Mouse (Mus musculus): ENCODE results near the gene Galnt17. TPM values are rescaled to one million over a fixed set of nuclear protein-coding genes. Genes with fewer than 3 reads are reported as not detected.

Gene Galnt17
- polyA plus RNA-seq, 1 experiment from 2014 or later, result 4.6 TPM

DNA sequence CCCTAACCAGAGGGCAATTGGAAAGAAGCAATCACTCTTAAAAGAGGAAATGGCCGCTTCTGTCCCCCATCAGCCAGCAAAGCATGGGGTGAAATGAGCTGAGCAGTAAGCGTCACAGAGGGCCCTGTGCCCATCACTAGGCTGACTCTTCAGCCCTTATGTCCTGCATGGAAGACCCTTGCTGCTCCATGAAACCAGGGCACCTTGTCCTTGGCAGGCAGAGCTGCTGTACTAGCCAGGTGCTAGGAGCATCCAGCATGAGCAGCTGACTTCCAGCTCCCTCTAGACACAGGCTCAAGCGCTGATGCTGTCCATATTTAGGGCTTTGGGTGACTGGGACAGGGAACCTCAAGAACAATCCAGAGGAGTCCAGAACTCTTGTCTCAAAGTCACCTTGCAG is 432.9 kb downstream of the Galnt17 start:
- Histone ChIP-seq H3K4me1 (no peaks in the 10 kb centered on the region), H3K4me2 (replicated peaks) (no peak overlapping the region), H3K9me3 (replicated peaks) (0 out of 2 replicates have a peak, but pooled peaks cover 11% of the 10 kb centered on the region), H3K27ac (no peak overlapping the region), H3K4me3 (no peak overlapping the region), H3K27me3 (peaks cover 4% of the 10 kb centered on the region; the same call in 1 of the 2 replicates), H3K36me3 (no peaks in the 10 kb centered on the region), H3K9ac (no peak overlapping the region)
- WGBS, result 88% methylated on average over 3 of the region's 3 CpGs
- ATAC-seq (ENCODE audit: low FRiP score), result no peak

GRCm38 (mm10) chr5:130871086-130871485 is 437.2 kb downstream of the Galnt17 start:
- no peaks in the 10 kb centered on the region for H3K4me1 ChIP-seq
- no peak overlapping the region for H3K27ac ChIP-seq
- peaks cover 5% of the 10 kb centered on the region; the same call in 1 of the 2 replicates for H3K9me3 ChIP-seq (replicated peaks)
- no peak overlapping the region for H3K4me2 ChIP-seq (replicated peaks)
- no peak overlapping the region for H3K9ac ChIP-seq
- ATAC-seq (ENCODE audit: low FRiP score), result no peak
- WGBS, result 60% methylated on average over 8 of the region's 8 CpGs
- H3K36me3 ChIP-seq, result no peaks in the 10 kb centered on the region
- no peak overlapping the region for H3K4me3 ChIP-seq
- H3K27me3 ChIP-seq, result no peaks in the 10 kb centered on the region

- no peak overlapping the region for H3K9ac ChIP-seq
- no peak for ATAC-seq (ENCODE audit: low FRiP score)
- H3K27me3 ChIP-seq, result no peaks in the 10 kb centered on the region
- peaks cover 5% of the 10 kb centered on the region; the same call in 1 of the 2 replicates for H3K9me3 ChIP-seq (replicated peaks)
- no peak overlapping the region for H3K4me2 ChIP-seq (replicated peaks)
- no peak overlapping the region for H3K27ac ChIP-seq
- WGBS, result 73% methylated on average over 1 of the region's 1 CpGs
- no peaks in the 10 kb centered on the region for H3K36me3 ChIP-seq
- no peaks in the 10 kb centered on the region for H3K4me1 ChIP-seq
- H3K4me3 ChIP-seq, result no peak overlapping the region
Observed at GRCm38 (mm10) chr5:130869869-130870268, 438.4 kb downstream of the Galnt17 start.

GRCm38 (mm10) chr5:130862302-130862701 is 446.0 kb downstream of the Galnt17 start:
- Histone ChIP-seq H3K4me1 (no peaks in the 10 kb centered on the region), H3K36me3 (no peaks in the 10 kb centered on the region), H3K9ac (no peak overlapping the region), H3K27me3 (no peaks in the 10 kb centered on the region), H3K4me2 (replicated peaks) (no peak overlapping the region), H3K9me3 (replicated peaks) (no peaks in the 10 kb centered on the region), H3K27ac (no peak overlapping the region), H3K4me3 (no peak overlapping the region)
- WGBS, result 62% methylated on average over 5 of the region's 5 CpGs
- ATAC-seq (ENCODE audit: low FRiP score), result no peak

DNA sequence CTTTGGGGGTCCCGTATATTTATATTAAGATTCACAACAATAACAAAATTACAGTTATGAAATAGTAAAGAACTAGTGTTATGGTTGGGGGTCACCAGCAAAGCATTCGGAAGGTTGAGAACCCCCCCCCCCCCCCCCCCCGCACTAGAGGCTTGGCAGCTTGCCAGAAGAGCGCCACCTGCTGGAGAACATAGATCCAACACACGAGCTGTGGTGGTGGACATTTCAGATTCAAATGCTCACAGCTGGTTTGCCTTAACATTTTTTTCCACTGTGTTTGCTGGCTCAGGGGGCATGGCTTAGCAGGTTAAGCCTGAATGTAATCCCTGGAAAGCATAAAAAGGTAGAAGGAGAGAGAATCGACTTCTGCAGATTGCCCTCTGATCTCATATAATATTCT is 448.6 kb downstream of the Galnt17 start:
- H3K9me3 ChIP-seq (replicated peaks), result no peaks in the 10 kb centered on the region
- no peak for ATAC-seq (ENCODE audit: low FRiP score)
- no peak overlapping the region for H3K27ac ChIP-seq
- H3K4me2 ChIP-seq (replicated peaks), result no peak overlapping the region
- H3K4me3 ChIP-seq, result no peak overlapping the region
- no peaks in the 10 kb centered on the region for H3K4me1 ChIP-seq
- WGBS, result 40% methylated on average over 6 of the region's 6 CpGs
- H3K36me3 ChIP-seq, result no peaks in the 10 kb centered on the region
- H3K27me3 ChIP-seq, result no peaks in the 10 kb centered on the region
- H3K9ac ChIP-seq, result no peak overlapping the region

DNA sequence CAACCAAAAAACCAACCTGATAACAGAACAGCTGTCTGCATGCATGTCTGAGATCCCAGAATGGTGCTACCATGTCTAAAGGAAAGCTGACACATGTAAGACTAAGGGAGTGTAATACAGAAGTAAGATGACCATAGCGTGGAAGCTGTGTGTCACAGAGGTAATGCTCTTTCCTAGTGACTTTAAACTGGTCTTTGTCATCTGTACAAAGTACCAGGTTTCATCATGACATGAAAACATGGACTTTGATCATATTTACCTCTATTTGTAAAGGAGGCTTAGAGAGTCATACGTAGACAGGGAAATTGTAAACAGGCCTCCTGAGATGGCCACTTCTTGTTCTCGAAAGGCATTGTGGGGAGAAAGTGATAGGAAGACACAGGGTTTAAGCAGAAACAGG is 449.6 kb downstream of the Galnt17 start:
- no peaks in the 10 kb centered on the region for H3K9me3 ChIP-seq (replicated peaks)
- H3K27me3 ChIP-seq, result no peaks in the 10 kb centered on the region
- 82% methylated on average over 3 of the region's 3 CpGs for WGBS
- no peak overlapping the region for H3K9ac ChIP-seq
- no peaks in the 10 kb centered on the region for H3K4me1 ChIP-seq
- ATAC-seq (ENCODE audit: low FRiP score), result no peak
- no peak overlapping the region for H3K4me3 ChIP-seq
- H3K36me3 ChIP-seq, result no peaks in the 10 kb centered on the region
- no peak overlapping the region for H3K4me2 ChIP-seq (replicated peaks)
- no peak overlapping the region for H3K27ac ChIP-seq

- no peaks in the 10 kb centered on the region for H3K9me3 ChIP-seq (replicated peaks)
- no peak for ATAC-seq (ENCODE audit: low FRiP score)
- no peak overlapping the region for H3K4me3 ChIP-seq
- no peak overlapping the region for H3K4me2 ChIP-seq (replicated peaks)
- H3K9ac ChIP-seq, result no peak overlapping the region
- 27% methylated on average over 8 of the region's 8 CpGs for WGBS
- H3K4me1 ChIP-seq, result no peaks in the 10 kb centered on the region
- H3K27me3 ChIP-seq, result no peaks in the 10 kb centered on the region
- H3K27ac ChIP-seq, result no peak overlapping the region
- H3K36me3 ChIP-seq, result no peaks in the 10 kb centered on the region
Observed at GRCm38 (mm10) chr5:130858148-130858547, 450.1 kb downstream of the Galnt17 start.

DNA sequence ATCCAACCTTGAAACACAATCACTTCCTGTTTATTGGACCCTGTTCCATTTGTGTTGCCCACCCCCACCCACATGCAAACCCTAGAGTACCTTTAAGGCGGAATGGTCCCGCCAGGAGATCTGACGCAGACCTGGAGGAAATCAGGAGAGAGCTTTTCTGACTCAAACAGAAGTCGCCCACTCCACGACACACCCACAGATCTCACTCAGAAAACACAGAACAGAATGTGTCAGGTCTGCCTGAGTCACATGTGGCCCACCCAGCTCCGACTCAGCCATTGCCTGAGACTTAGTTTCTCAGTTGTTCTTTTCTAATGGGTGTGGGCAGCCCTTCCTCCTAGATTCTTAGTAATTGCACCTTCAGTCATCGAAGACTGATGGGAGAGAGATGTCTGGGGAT is 453.9 kb downstream of the Galnt17 start:
- Histone ChIP-seq H3K36me3 (no peaks in the 10 kb centered on the region), H3K4me2 (replicated peaks) (no peak overlapping the region), H3K9ac (no peak overlapping the region), H3K4me3 (no peak overlapping the region), H3K4me1 (peaks cover 12% of the 10 kb centered on the region), H3K9me3 (replicated peaks) (no peaks in the 10 kb centered on the region), H3K27me3 (no peaks in the 10 kb centered on the region), H3K27ac (no peak overlapping the region)
- 87% methylated on average over 7 of the region's 7 CpGs for WGBS
- no peak for ATAC-seq (ENCODE audit: low FRiP score)

DNA sequence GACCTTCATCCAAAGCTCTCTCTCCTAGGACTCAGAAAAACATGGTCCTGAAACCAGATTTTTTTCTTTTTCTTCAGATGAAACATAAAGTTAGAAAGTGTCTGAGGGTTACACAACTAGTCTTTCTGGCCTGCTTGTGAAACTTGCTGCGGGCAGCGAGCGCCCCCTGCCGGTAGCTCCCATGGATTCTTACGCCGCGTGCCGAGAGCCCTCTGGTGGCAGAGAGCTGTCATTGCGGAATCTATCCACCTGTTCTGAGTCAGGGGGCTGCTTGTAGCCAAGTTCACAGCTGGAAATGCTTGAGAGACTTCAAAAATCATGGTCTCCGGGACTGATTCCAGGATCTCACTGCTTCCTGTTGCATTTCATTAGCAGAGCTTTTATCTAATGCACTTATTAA is 454.9 kb downstream of the Galnt17 start:
- Histone ChIP-seq H3K36me3 (no peaks in the 10 kb centered on the region), H3K27ac (no peak overlapping the region), H3K4me1 (peaks cover 12% of the 10 kb centered on the region), H3K9me3 (replicated peaks) (no peaks in the 10 kb centered on the region), H3K4me3 (no peak overlapping the region), H3K27me3 (no peaks in the 10 kb centered on the region), H3K9ac (no peak overlapping the region), H3K4me2 (replicated peaks) (no peak overlapping the region)
- no peak for ATAC-seq (ENCODE audit: low FRiP score)
- WGBS, result 2% methylated on average over 10 of the region's 10 CpGs

DNA sequence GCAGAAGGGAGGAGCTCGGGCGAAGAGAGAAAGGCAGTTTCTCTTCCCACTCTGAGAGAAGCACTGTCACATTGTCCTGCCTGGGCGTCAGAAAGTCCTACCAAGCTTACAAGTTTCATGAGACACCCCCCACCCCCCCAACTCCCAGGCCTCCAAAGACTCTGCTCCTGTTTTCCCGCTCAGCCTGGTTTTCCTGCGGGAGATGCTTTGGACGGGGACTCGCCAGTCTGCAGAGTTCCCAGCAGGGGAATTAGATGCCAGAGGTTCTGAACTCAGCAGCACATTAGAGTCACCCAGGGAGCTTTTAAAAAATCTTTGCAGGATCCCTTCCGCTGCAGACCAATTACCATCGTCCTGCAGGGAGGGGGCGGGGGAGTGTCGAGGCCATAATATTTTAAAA is 456.1 kb downstream of the Galnt17 start:
- 7% methylated on average over 11 of the region's 11 CpGs for WGBS
- H3K27me3 ChIP-seq, result no peaks in the 10 kb centered on the region
- H3K4me2 ChIP-seq (replicated peaks), result peak overlapping the region; percentile 37
- no peak for ATAC-seq (ENCODE audit: low FRiP score)
- H3K9ac ChIP-seq, result no peak overlapping the region; the same call in 1 of the 2 replicates
- H3K4me1 ChIP-seq, result peaks cover 12% of the 10 kb centered on the region
- no peaks in the 10 kb centered on the region for H3K36me3 ChIP-seq
- H3K9me3 ChIP-seq (replicated peaks), result no peaks in the 10 kb centered on the region
- H3K4me3 ChIP-seq, result no peak overlapping the region
- no peak overlapping the region for H3K27ac ChIP-seq

DNA sequence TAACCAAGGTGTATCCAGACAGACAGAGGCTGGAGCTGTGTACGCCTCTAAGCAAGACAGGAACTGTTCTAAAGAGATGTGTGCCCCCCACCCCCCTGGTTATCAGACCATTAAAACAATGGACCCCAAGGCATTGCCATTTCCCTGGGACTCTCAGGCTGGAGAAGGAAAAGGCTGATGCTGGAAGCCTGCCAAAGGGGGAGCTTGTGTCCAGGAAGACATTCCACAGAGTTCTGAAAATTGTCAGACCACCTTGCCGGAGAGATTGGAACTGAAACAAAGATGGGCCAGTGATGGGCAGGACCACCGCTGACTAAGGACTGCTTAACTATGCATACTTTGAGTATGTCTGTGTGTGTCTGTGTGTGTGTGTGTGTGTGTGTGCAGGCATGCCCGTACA is 458.7 kb downstream of the Galnt17 start:
- Histone ChIP-seq H3K9ac (no peak overlapping the region), H3K9me3 (replicated peaks) (no peaks in the 10 kb centered on the region), H3K27ac (no peak overlapping the region), H3K4me1 (peaks cover 12% of the 10 kb centered on the region), H3K4me3 (no peak overlapping the region), H3K27me3 (no peaks in the 10 kb centered on the region), H3K36me3 (no peaks in the 10 kb centered on the region), H3K4me2 (replicated peaks) (no peak overlapping the region)
- WGBS, result 72% methylated on average over 4 of the region's 4 CpGs
- no peak for ATAC-seq (ENCODE audit: low FRiP score)

DNA sequence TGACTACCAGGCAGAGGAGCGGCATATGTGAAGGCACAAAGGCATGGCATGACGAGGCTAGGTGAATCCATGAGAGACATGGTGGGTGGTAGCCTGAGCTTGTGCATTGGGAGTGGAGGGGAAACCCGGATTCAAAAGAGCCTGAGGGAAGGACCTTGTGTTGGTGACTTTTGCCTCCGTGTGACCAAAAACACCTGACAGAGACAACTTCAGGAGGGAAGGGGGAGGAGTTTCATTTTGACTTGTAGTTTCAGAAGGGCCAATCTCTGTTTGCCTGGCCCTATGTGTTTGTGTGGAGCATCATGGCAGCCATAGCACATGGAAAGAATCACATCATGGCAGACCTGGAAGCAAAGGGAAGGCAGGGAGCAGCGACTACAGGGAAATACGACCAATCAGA is 459.7 kb downstream of the Galnt17 start:
- H3K4me3 ChIP-seq, result no peak overlapping the region
- H3K4me2 ChIP-seq (replicated peaks), result no peak overlapping the region
- ATAC-seq (ENCODE audit: low FRiP score), result no peak
- H3K9ac ChIP-seq, result no peak overlapping the region
- H3K27me3 ChIP-seq, result no peaks in the 10 kb centered on the region
- H3K4me1 ChIP-seq, result peaks cover 12% of the 10 kb centered on the region
- WGBS, result 90% methylated on average over 6 of the region's 6 CpGs
- no peak overlapping the region for H3K27ac ChIP-seq
- H3K36me3 ChIP-seq, result no peaks in the 10 kb centered on the region
- no peaks in the 10 kb centered on the region for H3K9me3 ChIP-seq (replicated peaks)

DNA sequence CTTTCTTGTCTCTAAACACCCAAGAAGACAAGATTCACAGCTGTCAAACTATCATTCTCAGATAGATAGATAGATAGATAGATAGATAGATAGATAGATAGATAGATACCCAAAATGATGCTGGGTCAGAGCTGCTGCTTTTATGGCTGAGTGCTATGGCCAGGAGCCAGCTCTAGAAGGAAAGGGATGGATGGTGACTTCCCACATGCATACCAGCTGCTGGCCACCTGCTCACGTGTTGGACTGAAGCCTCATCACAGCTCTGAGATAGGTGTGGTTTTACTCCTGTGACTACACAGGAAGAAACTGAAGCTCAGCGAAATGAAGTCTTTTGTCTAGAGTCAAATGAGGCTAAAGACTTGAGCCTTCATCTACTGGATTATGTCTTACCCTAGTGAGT is 482.5 kb downstream of the Galnt17 start:
- WGBS, result 81% methylated on average over 2 of the region's 2 CpGs
- ATAC-seq (ENCODE audit: low FRiP score), result no peak

More for the DNA sequence above, 482.5 kb downstream of the Galnt17 start:
- no peaks in the 10 kb centered on the region for H3K4me1 ChIP-seq
- no peaks in the 10 kb centered on the region for H3K36me3 ChIP-seq
- H3K9me3 ChIP-seq (replicated peaks), result no peaks in the 10 kb centered on the region; the same call in 1 of the 2 replicates
- no peak overlapping the region for H3K9ac ChIP-seq
- no peak overlapping the region for H3K4me3 ChIP-seq
- no peak overlapping the region for H3K27ac ChIP-seq
- H3K27me3 ChIP-seq, result no peaks in the 10 kb centered on the region
- H3K4me2 ChIP-seq (replicated peaks), result no peak overlapping the region

Data from hindbrain, embryonic 12.5 days (tissue).